Mouse (Mus musculus) frontal cortex, adult 2 months (tissue): ENCODE results near the gene Fmnl2. TPM values are rescaled to one million over a fixed set of nuclear protein-coding genes. Genes with fewer than 3 reads are reported as not detected.

ENCODE experiments used
- DNase-seq, 2 experiments: peaks; one replicate each; pipeline ENCODE4 v3.0.0; 2022; ENCODE audit warnings: low spot score in 1 of 2; ENCODE audit errors: extremely low spot score in 1 of 2
- polyA plus RNA-seq: library from polyadenylated mRNA; depleted of rRNA; stranded (reverse); fragments of >200 nt; gene quantifications from 2 replicates; pipeline ENCODE4 v1.2.3, GENCODE M21; 2012

Gene Fmnl2
- polyA plus RNA-seq, 1 experiment: 30.1 TPM

- DNase-seq: no peak
Observed at GRCm38 (mm10) chr2:52948406-52948805, 90.7 kb downstream of the Fmnl2 start.

- no peak for DNase-seq
Observed at GRCm38 (mm10) chr2:52949556-52949955, 91.9 kb downstream of the Fmnl2 start.

- DNase-seq: no peak
Observed at GRCm38 (mm10) chr2:52950226-52950625, 92.6 kb downstream of the Fmnl2 start.

GRCm38 (mm10) chr2:52952202-52952730 lies 94.6 kb downstream of the Fmnl2 start:
- no peak for DNase-seq

GRCm38 (mm10) chr2:52955090-52955489 lies 97.4 kb downstream of the Fmnl2 start:
- DNase-seq: peak; percentile 63 to 80

- no peak for DNase-seq
Observed at GRCm38 (mm10) chr2:52955831-52956230, 98.2 kb downstream of the Fmnl2 start.

GRCm38 (mm10) chr2:52957771-52958534 lies 100.3 kb downstream of the Fmnl2 start:
- no peak for DNase-seq

GRCm38 (mm10) chr2:52958535-52959290 lies 101.1 kb downstream of the Fmnl2 start:
- DNase-seq: peak in 1 of 2 experiments; percentile 62

- DNase-seq: no peak
Observed at GRCm38 (mm10) chr2:52959291-52959621, 101.6 kb downstream of the Fmnl2 start.

- DNase-seq: peak; percentile 52 to 59
Observed at GRCm38 (mm10) chr2:52959982-52960381, 102.3 kb downstream of the Fmnl2 start.

GRCm38 (mm10) chr2:52960697-52961096 lies 103.0 kb downstream of the Fmnl2 start:
- no peak for DNase-seq

- no peak for DNase-seq
Observed at GRCm38 (mm10) chr2:52963439-52963838, 105.8 kb downstream of the Fmnl2 start.

GRCm38 (mm10) chr2:52964386-52964928 lies 106.8 kb downstream of the Fmnl2 start:
- no peak for DNase-seq

- peak in 1 of 2 experiments; percentile 56 for DNase-seq
Observed at GRCm38 (mm10) chr2:52966227-52966626, 108.6 kb downstream of the Fmnl2 start.

GRCm38 (mm10) chr2:52966820-52967460 lies 109.3 kb downstream of the Fmnl2 start:
- DNase-seq: no peak

GRCm38 (mm10) chr2:52967461-52967823 lies 109.8 kb downstream of the Fmnl2 start:
- no peak for DNase-seq

- no peak for DNase-seq
Observed at GRCm38 (mm10) chr2:52968884-52969283, 111.2 kb downstream of the Fmnl2 start.

GRCm38 (mm10) chr2:52974056-52974455 lies 116.4 kb downstream of the Fmnl2 start:
- no peak for DNase-seq

GRCm38 (mm10) chr2:52974776-52975175 lies 117.1 kb downstream of the Fmnl2 start:
- DNase-seq: no peak

- no peak for DNase-seq
Observed at GRCm38 (mm10) chr2:52977921-52978675, 120.4 kb downstream of the Fmnl2 start.
